Mouse (Mus musculus): ENCODE results near the gene Tnxb.

DNA sequence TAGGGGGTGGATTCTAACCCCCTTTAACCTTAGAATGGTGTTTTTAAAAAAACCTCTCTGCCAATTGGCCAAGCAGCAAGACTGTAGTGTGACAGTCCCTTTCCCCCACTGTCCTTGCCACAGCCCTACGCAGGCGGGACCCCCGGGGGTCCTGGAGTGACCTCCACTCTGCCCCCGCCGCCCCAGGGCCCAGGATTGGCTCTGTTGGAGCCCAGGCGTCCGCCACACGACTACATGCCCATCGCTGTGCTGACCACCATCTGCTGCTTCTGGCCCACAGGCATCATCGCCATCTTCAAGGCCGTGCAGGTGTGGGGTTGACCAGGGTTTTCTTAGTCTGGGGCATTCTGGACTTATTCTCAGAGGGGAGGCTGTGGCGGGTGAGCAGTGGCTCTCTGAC, 38.7 kb upstream of the Tnxb start:
- TF ChIP-seq CTCF (IDR thresholded peaks at IDR 0.05) (no peak), EP300 (IDR thresholded peaks at IDR 0.05; ENCODE audit: insufficient read depth, low read depth, low read length) (no peak), POLR2A (IDR thresholded peaks at IDR 0.05; ENCODE audit: insufficient read depth, low read depth, low read length) (no peak)

Measured in heart, adult 2 months (tissue).